Mouse (Mus musculus) adrenal gland, postnatal 4 days (tissue): ENCODE data around the gene Ttc7b. TPM values are rescaled to one million over a fixed set of nuclear protein-coding genes. Genes with fewer than 3 reads are reported as not detected.
A peak's percentile ranks its signal among the peaks of the same experiment; 100 is the strongest.

ENCODE experiments used
- DNase-seq, 2 experiments: peaks; one replicate each; pipeline ENCODE4 v3.0.0; 2021 to 2022; ENCODE audit warnings: low spot score in 2 of 2, mixed read lengths in 2 of 2
- total RNA-seq, 2 experiments: library from RNA; stranded (reverse); gene quantifications; 2 replicates each; pipeline ENCODE4 v1.2.3; 2021

Gene Ttc7b
- total RNA-seq, 2 experiments from 2014 or later: 77.2 to 81.2 TPM

DNA sequence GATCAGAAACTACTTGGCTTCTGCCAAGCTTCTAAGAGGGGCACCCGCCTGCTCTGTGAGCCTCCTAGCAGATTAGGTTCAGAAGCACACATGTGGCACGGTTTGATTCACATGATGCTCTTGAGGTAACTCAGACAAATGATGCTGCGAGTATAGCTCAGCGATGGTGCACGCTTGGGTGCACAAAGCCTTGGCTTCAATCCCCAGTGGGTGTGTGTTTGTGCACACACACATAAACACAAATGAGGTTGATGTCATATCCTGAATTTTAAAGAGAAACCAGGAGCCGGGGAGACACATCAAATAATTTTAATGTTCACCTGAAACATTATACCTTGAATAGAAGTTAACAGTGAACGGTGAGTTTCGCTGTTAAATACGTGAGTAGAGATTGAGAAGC is 6.6 kb upstream of the Ttc7b start:
- DNase-seq: no peak

DNA sequence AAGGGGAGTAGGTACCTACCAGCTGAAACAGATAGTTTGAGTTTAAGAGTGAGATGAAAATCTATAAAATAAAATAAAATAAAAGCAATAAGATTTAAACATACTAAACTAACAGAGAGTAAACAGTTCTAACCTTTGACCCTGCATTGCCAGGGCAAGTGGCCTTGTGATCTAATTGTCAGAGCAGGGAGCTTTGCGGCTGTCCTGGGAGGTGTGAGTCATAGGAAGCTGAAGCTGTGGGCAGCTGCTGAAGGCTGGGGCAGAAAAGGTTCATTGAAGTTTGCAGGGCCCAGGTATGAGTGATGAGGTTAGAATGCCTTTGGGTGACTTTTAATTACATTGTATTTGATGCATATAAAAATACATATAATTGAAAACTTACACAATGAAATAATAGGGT is 5.3 kb upstream of the Ttc7b start:
- no peak for DNase-seq

GRCm38 (mm10) chr12:100520077-100520793 is 391 bp downstream of the Ttc7b start:
- DNase-seq: peak in 1 of 2 experiments; percentile 36

DNA sequence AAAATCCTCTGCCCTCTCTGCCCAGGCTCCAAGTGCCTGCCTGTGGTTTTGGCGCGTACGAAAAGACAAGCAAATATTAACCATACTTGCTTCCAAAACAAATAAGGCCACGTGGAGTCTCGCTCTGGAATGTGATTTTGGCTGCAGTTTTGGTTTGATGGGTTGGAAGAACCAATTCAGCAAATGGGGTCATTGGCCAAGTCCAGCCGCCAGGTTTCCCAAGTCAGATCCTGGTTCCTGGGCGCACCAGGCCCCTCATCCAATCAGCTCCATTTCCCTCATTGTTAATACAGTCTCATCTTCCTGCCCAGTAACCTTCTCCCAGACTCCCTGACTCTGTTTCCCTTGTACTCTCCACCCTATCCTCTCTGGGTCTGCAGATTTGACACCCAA is 946 bp downstream of the Ttc7b start:
- DNase-seq: no peak

DNA sequence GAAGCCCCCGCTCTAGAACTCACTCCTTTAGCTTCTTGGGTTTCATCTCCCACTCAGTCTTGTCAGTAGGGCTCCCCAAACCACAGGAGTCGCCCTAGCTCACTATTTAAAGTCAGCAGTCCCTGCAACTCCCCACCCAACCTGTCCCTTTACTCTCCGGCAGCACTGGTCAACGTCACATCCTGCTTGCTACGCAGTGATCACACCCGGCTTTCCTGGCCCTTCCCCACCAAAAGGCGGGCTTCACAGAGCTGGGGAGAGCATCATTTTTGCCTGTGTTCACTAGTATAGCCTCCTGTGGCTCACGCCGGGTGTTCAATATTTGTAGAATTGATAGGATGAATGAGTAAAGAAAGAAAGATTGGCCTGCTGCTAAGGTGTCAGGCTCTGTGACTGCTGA is 3.3 kb downstream of the Ttc7b start:
- no peak for DNase-seq

DNA sequence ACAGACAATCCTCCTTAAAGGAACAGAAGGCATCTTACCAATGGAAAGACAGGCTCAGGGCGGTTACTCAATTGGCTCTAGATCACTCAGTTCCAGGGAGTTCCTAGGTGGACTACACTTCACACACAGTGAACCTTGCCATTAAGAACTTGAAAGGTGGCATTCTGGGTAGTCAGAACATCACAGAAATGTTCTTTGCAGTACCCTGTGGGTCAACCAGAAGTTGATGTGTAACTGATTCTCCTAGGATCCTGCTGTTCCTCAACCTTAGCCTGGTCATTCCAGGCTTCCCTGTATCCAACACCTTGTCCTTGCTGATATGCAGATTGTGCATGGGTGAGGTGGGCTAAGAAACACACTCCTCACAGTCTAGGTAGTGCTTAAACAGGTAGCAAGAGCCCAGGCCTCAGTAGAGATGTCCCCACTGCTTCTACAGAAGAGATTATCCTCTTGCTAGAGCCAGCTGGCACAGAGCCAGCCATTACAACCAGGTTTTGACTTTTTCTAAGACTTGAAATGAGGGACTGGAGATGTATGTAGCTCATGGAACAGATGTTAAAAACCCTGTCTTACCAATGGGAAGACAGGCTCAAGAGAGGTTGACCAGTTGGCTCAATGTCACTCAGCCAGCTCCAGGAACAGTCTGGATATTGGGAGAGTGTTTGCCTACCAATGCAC is 4.3 kb downstream of the Ttc7b start:
- no peak for DNase-seq

DNA sequence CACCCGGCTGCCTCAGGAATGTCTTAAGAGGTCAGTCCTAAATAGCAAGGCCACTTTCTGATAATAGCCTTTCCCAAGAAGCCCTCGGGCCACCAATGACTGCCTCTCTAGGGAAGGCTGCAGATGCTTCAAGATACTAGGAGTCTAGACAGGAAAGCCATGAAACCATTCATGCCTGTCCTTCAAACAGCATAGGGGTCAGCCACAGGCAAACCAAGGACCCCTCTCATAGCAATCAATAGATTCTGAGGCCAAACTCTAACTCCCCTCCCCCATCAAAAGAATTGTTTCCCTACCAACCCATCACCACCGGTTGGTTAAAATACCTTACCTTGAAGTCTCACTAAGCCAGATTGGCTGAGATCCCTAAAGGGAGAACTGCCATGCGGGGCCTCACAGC is 5.1 kb downstream of the Ttc7b start:
- DNase-seq: no peak

DNA sequence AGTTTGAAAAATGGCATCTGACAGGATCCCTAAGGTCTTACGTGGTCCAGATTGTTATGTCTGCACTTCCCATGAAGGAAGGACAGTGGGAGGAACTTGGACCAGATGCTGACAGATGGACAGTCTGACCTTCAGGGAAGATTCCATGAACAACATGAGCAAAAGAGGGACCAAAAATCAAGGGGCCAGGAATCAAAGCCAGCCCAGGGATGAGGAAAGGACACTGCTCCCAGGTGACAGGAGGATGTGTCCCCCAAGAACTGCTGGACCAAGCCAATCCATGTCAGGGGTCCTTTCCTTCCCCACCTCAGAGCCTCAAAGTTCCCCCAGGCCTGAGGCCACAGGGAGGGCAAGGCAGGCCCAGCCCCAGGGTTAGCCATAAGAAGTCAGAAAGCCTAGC is 6.0 kb downstream of the Ttc7b start:
- no peak for DNase-seq

- no peak for DNase-seq
Measured at GRCm38 (mm10) chr12:100513131-100513530, 7.5 kb downstream of the Ttc7b start.

DNA sequence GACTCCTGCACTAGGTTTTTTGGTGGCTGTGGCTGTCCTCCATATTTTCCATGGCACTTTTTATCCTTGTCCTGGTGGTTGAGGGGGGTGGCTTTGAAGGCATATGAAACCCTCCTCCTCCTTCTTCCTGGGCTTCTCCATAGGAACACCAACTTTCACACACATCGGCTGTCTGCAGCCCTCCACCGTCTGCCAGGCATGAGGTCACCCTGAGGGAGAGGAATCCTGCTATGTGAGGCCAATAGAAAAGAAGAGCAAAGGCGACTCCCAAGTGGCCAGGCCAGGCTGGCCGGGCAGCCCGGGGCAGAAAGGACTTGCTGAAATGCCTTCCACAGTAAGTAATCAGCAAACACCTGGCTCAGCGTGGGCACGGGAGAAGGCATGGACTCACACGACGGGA is 8.0 kb downstream of the Ttc7b start:
- DNase-seq: no peak

GRCm38 (mm10) chr12:100509615-100510282 is 10.9 kb downstream of the Ttc7b start:
- no peak for DNase-seq

- DNase-seq: no peak
Measured at GRCm38 (mm10) chr12:100508668-100509067, 12.0 kb downstream of the Ttc7b start.

DNA sequence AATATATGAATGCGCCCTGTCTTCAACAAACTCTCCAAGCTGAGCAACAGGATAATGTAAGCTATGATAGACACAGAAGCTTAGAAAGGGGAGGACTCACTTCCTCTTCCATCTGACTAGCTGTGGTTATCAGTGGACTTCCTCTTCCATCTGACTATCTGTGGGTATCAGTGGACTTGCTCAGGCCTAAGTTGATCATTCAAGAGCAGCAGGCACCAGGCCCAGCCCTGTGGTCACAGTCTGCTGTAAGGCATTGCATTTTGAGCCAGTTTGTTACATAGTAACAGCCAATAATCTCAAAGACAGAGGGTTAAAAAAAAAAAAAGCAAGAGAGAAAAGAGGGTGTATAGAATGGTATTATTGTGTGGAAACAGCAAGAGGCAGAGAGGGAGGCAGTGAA is 15.1 kb downstream of the Ttc7b start:
- DNase-seq: no peak

DNA sequence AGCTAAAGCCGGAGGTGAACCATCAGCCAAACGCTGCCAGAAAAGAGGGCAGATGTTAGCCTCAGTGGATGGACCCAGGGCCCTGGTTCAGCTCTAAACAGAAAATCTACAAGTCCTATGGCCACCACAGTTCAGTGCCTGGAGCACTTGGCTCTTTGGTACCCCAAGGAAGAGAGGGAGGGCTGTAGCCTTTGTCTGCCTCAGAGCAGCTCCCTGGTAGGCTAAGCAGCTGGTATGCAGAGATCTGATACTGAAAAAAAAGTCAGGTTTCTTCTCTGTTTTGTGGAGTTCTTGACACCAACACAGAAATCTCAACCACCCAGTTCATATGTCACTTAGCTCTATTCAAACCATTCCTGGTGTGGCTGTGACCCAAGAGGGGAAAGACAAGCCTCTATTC is 16.0 kb downstream of the Ttc7b start:
- DNase-seq: no peak

- DNase-seq: no peak
Measured at GRCm38 (mm10) chr12:100503659-100504058, 17.0 kb downstream of the Ttc7b start.

- no peak for DNase-seq
Measured at GRCm38 (mm10) chr12:100502544-100502943, 18.1 kb downstream of the Ttc7b start.

DNA sequence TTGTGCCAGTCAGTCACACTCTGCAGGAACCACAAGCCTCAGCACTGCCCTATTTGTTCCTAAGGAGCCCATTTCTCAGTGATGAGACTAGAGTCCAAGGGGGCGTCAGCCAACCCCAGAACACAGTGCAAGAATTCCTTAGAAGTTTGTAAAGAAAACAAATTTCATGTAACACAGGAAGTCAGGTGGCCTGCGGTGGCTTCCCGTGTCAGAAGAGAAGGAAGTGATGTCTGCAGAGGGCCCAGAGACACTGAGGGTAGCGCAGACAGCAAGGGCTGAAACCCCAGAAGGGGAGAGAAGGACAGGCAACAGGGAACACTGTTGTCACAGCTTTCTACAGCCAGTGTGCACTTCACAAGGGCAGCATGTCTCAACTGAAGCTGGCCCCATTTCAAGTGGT is 19.4 kb downstream of the Ttc7b start:
- no peak for DNase-seq

DNA sequence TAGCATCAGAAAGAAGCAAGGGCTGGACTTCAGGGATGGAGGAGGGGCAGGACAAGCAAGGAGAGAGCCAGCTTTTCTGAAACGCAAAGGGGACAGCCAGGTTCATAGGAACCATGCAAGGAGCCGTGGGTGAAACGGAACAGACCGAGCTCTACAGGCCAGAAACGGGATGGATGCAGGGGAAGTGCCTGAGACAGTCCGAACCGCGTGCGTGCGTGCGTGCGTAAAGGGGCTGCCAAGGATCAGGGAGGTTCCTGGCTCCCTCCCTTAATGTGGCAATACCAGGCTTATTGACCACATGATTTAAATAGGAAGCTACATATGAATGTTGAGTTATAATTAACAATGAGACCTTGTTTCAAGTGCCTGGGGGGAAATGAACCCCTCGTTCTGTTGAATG is 21.2 kb downstream of the Ttc7b start:
- no peak for DNase-seq

DNA sequence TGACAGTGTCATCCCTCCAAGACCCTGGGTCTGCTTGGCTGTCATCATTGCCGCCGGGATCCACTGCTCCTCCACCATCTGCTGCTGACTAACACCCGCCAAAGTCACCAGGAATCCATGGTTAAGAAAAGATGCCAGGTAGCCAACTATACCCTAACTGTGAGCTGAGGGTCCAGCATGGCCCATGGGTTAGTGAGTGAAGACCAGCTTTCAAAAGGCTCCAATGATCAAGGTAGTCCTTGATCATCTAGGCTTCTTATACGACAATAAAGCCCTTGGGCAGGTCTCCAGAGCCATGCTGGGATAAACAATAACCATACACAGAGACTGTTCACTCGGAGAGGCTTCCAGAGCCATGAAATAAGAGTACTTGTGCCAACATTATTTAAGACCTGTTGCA is 22.6 kb downstream of the Ttc7b start:
- no peak for DNase-seq

DNA sequence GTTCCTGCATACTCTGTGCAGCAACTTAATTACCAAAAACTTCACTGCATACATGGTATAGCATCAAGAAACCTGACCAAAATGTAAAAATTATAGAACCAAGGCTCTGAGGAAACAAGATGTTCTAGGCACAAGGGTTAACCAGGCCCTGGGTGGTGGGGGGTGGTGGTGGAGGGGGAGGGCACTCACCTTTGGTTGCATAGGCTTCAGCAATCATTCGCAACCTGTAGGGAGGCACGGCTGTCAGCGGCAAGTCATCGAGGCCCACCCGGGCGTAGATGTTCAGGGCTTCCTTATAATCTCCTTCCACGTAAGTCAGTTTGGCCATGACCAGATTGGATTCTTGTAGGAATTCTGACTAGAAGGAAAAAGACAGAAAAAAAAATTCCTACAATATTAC is 25.5 kb downstream of the Ttc7b start:
- DNase-seq: no peak

GRCm38 (mm10) chr12:100493211-100493610 is 27.4 kb downstream of the Ttc7b start:
- DNase-seq: no peak

GRCm38 (mm10) chr12:100492676-100493075 is 27.9 kb downstream of the Ttc7b start:
- DNase-seq: no peak
